Mouse (Mus musculus) kidney, postnatal 14 days (tissue): ENCODE measurements around the gene Ddrgk1.
"Not testable (repeated sequence)": the region's sequence is repeated elsewhere in the genome, so short reads cannot be mapped to it uniquely, and the experiment has no call there.

Source experiments
- DNase-seq: peaks from one replicate; pipeline ENCODE4 v3.0.0; 2022; ENCODE audit warnings: mixed read lengths

Ddrgk1 gene

DNA sequence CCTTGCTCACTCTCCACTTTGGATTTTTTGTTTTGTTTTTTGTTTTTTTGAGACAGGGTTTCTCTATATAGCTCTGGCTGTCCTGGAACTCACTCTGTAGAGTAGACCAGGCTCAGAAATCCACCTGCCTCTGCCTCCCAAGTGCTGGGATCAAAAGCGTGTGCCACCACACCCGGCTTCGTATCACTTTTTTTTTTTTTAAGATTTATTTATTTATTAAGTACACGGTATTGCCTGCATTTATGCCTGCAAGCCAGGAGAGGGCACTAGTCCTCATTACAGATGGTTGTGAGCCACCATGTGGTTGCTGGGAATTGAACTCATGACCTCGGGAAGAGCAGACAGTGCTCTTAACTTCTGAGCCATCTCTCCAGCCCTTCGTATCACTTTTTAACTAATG, 15.4 kb downstream of the Ddrgk1 start:
- DNase-seq = not testable (repeated sequence)

DNA sequence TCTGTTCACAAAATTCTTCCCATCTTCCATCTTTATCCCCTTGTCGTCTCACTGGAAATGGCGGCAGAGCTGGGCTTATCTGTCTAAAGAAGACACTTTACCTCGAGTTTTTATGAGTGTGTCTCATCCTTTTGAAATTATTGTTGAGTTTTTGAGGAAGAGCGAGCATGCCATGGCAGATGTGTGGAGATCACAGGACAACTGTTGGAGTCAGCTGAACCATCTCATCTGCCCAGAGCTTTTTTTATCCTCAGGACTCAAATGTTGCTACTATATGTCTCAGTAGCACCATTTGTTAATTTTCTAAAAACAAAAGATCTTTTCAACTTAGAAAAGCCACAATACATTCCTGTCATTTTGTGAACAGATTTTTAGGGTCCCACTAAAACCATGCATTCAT, 19.3 kb downstream of the Ddrgk1 start:
- DNase-seq = no peak

DNA sequence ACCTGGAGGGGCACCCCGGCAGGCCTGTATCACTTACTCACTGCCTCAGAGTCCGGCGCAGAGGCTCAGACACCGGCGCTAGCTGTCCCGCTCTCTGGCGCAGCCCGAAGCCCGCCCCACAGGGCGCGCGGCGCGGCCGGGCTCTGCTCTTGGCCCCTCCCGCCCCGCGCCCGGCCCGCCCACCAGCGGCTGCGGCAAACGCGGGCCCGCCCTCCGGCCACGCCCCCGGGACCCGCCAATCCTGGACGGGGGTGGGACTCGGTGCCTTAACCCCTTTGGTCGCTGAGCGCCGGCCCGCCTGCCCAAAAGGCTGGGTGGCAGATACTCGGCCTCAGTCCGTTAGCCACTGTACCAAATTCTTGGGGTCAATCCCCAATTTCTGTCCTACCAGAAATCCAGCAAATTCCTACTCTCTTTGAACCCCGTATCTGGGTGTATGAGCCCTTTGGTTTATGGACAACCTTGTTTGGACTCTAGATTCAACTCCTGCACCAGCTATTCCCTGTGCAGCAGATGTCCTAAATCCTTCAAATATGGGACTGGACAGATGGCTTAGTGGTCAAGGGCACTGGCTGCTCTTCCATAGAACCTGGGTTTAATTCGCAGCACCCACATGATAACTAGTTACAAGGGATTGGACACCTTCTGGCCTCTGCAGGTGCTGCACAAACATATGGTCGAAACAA, 21.6 kb downstream of the Ddrgk1 start, which contains the start of gene Lzts3:
TSS of gene Lzts3 (minus strand) at position 120 of the 686 bp plus-strand sequence.
- peak; percentile 96 for DNase-seq

DNA sequence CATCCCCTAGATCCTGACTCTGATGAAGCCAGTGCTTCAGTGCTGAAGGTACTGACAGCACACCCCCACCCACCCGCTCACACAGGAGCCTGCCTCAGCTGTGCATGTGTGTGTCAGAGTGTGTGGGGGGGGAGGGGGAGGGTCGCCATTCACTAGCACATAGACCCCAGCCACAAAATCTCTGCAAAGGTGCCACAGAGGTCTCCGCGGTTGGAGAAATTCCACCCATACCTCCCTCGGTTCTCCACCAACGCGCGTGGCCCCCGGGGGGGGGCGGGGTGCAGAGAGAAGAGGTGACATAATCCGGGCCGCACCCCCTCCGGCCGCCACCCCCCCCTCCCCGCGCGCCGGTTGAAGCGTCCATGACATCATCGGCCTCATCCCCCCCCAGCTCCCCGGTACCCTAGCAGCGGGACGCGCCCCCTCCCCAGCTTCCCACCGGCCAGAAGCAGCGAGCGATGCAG, 22.2 kb downstream of the Ddrgk1 start:
- no peak for DNase-seq

DNA sequence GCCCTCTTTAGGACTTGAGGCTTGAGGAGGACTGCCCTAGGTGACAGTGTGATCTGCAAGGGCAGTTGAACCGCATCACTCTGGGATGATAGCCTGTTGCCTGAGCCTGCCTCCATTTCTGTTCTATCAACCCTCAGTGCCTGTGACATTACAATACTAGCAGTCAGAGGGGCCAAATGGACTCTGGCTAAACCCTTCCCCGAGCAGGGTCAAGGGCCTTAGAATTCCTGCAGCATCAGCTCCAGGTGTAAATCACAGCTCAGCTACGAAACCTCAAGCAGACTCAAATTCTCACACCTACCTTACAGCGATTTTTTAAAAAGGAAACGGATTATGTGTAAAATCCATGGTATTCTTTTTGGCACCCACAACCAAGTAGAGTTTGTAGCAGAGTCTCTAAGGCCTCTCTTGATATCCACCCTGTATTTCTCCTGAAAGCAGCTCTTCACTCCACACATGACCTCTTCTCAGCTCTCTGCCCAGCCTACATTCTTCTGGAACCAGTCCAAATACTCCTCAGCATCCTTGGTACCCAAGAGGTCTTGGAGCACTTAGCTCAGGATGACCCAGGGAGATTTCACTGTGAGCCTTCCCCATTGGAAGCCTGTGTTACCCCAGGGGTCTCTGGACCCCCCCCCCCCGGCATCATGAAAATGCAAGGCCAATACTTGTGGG, 23.0 kb downstream of the Ddrgk1 start:
- peak; percentile 36 for DNase-seq

DNA sequence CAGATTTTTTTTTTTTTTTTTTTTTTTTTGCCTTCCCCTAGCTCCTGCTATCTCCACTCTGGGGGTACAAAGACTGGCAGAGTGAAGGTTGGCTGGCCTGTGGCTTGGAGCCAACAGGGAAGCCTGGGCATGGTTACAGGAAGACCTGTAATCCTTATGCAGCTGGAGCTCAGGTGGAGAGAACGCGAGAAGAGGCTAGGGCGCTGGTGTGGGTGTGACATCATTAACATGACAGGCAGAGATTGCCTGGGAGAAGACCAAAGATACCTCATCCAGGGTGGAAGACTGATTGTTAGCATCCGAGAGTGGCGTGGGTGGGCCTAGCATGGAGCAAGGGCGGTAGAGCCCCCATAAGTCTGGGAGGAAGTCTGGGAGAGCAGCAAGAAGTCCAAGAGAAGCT, 25.2 kb downstream of the Ddrgk1 start:
- DNase-seq = peak; percentile 66

DNA sequence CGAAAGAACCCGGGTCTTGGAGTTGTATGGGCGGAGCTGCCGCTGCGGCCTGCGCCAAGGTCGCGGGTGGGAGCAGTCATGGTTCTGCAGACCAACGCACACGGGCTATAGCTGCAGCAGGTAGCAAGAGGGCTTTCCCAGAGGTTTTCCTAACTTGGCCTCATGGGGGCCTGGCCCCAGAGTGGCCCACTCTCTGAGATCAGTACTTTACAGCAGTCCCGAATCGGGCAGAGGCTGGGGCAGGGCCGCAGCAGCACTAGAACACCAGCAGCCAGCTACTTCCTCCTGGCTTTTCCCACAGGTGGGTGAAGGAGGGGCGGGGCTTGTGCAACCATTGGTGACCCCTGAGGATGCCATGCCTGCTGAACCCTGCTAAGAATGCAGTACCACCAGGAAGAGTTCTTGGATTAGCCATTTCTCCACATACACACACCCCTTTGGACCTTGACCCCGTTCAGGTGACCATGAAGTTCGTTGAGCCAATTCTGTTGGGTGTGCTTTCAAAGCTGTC, 26.3 kb downstream of the Ddrgk1 start:
- peak; percentile 94 for DNase-seq

DNA sequence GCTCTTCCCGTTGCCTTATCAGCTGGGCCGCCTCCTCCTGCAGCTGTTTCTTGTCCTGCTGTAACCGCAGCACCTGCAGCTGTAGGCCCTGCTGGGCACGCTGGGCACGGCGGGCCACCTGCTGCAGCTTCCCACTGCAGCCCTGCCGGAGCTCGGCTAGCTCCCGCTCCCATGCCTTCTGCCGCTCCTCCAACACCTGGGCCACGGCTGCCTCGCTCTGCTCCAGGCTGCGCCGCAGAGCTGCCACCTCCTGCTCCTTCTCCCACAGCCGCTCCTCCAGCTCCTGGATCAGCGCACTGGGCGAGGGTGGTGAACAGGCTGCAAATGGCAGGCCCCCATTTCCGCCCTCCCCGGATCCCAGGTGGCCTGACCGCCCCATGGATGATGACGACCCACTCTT, 28.6 kb downstream of the Ddrgk1 start:
- DNase-seq = no peak

DNA sequence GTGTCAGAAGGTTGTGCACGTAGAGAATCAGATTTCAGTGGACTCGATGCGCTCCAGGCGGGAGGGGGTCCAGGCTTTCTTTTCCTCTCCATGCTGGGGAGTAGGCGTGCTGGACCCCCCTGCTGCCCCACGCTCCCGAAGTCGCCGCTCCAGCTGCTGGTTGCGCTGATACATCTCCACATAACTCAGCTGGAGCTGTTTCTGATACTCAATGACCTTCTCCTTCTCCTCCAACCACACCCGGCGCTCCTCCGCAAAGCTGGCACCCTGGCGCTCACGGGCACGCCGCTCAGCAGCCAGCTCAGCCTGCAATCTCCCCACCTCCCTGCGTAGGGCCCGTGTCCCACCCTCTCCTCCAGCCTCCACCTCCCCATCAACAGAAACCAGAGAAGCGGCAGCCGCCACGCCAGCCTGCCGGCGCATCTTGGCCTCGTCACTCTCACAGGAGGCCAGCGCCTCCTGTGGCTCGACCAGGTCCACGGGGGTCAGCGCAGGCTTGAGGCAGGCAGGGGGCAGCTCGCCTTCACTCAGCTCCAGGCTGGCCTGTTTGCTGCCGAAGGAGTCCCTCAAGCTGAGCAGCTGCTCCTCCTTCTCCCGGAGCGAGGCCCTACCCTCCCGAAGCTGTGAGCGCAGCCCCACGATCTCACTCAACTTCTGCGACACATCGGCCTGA, 29.6 kb downstream of the Ddrgk1 start:
- no peak for DNase-seq

DNA sequence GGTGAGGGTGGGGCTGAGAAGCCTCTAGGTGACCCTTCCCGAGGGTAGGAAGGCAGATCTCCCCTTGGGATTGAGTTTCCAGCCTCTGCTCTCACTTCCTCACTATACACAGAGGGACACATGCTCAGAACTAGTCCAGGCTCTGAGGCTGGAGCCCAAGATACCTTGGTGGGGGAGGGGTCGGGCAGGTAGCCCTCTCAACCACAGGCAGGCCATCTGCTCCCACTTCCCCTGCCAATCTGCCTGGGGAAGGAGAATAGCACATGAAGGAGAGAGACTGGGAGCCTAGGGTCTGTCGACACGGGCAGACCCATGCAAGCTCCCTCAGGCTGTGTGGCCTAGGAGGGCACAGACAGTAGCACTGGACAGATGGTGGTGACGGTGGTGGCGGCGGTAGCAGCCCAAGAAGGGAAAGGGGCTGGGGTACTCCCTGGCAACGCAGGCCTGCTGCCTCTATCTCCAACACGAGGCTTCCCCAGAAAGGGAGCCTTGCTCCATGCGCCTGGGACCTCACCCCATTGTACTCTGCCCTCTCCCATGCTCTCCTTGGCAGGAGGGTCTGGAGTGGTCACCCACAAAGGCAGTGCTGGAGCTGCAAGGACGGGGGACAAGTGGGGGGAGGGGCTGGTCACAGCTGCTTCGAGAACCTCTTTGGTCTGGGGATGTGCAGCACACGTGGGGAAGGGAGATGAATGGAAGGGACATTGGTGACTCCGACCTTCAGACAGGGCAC, 30.3 kb downstream of the Ddrgk1 start:
- DNase-seq = no peak

DNA sequence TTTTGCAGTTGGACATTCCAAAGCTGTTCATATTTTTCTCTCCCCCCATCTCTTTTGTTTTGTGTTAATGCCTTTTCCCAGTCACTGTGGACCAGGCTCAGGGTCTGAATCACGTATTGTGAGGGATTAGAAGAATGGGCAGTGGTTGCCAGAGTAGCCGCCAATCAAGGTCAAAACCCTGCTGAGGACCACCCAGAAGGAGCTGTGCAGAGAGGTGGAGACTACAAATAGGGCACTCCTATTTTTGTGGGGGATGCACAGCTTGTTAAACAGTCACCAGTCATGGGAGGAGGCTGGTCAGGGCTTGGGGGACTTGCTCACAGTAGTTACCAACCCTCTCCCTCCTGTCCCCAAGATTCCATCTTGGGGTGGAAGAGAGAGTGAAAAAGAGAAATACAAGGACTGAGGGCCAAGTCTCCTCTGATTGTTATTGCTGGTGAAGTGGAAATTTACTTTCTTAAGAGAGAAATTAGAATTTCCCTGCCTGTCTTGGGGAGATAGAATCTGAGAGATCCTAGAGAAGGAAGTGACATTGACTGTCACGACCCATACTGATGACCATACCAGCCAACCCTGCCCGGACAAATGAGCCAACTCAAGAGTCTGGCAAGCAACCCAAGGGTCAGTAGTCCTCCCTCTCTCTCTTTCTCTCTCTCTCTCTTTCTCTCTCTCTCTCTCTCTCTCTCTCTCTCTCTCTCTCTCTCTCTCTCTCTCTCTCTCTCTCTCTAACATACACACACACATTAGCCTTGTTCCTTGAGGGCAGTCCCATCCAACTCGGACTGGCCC, 31.4 kb downstream of the Ddrgk1 start:
- no peak for DNase-seq

DNA sequence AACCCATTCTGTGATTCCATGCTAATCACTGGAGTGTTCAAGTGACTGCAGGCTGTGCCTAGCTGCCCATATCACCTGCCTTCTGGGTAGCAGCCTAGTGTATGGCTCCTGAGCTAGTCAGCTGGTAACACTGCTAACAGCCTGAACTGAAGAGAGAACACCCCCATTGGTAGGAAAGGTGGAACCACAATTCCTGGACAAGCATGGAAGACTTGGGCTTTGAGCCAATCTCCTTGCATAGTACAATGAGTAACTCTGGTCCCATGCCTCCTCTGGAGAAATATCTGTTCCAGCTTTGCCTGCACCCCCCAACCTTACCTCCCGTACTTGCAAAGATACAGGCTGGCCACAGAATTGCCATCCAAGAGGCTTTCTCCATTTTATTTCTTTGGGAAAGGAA, 32.0 kb downstream of the Ddrgk1 start:
- peak; percentile 82 for DNase-seq

DNA sequence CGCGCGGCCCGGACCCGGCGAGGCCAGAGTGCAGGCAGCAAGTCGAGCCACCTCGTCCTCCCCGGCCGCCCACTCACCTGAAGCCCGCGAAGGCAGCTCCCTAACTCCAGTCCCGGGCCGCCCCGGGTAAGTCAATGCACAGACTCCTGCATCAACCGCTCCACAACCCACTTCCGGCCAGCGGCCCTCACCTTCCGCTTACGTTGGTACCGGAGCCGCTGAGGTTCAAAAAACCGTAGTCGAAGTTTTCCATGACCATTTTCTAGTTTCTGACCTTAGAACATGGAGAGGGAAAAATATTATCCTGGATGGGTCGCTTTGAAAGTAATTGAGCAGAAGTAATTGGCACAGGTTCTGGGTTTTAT, 34.6 kb downstream of the Ddrgk1 start, which contains the start of the genes Fastkd5 and Ubox5:
TSS of gene Fastkd5 (minus strand) at position 189 of the 365 bp plus-strand sequence.
TSS of gene Ubox5 (minus strand) at position 200 of the 365 bp plus-strand sequence.
- DNase-seq = peak; percentile 94

DNA sequence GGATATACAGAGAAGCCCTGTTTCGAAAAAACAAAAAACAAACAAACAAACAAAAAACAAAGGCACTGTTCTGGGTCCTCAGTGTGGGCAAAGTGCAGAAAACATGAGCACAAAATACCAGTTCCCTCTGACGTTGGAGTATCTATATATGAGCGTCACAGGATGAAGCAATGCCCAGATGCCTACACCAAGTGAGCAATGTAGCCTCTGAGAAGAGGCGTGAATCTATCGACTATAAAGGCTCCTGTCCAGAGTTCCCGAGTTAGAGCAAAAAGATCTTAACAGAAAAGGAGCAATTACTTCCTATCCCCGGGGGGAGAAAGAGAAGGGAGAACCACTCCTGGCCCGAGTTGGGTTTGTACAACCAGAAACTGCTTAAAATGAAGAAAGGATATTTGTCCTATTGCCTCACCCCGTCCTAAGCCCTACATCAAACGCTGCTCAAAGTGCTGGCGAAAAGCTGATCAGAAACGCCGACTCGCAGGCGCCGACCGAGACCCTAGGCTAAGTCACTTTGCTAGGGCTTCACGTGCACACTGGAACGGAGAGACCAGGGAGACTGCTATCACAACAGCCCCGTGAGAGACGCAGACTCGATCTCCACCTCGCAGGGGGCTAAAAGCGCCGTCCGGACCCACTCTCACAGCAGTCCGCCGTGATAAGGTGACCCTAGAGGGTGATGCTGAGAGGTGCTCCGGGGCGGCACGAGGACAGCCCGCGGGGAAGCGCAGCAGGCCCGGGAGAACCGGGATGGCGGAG, 35.2 kb downstream of the Ddrgk1 start:
- no peak for DNase-seq

DNA sequence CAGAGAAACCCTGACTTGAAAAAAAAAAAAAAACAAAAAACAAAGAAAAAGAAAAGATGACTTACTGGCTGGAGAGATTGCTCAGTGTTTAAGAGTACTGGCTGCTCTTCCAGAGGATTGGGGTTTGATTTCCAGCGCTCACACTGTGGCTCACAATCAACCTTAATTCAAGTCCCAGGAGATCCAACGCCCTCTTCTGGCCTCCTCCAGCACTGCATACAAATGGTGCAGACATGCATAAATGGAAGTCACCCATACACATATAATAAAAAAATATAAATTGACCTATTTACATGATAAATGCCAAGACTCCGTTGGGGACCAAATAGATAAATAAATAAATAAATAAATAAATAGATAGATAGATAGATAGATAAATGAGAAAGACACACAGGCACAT, 36.0 kb downstream of the Ddrgk1 start:
- no peak for DNase-seq

DNA sequence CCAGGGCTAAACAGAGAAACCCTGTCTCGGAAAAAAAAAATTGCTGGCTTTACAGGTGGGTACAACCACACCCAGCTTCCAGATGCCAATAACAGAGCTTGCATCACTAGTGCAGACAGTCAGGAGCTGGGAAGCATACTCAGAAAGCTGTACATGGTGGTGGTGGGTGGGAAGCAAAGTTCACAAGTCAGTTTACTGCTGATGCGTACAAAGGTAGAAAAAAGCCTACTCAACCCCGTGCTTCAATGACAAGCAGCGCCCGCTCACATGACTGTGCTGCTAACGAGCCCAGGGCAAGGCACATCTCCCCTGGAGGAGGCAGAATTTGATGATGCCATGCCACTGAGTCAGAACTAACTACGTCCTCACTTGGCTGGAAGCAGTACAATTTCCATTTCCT, 45.5 kb downstream of the Ddrgk1 start:
- peak; percentile 35 for DNase-seq

DNA sequence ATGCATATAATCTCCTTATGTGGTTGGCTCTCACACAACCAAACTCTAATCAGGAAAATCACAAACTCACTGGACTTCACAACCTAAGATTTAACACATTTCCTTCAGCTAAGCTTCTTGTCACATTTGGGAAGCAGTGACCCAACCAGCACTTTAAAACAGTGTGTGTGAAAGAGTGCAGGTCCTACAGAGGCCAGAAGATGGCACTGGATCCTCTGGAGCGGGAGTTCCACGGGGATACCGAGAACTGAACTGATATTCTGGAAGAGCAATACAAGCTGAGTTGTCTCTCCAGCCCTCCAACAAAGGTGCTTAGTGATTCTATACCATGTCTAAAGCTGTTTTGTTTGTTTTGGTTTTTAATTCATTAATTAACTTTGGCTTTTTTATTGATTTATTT, 51.4 kb downstream of the Ddrgk1 start:
- DNase-seq = peak; percentile 41
